In the genomic region with DNA sequence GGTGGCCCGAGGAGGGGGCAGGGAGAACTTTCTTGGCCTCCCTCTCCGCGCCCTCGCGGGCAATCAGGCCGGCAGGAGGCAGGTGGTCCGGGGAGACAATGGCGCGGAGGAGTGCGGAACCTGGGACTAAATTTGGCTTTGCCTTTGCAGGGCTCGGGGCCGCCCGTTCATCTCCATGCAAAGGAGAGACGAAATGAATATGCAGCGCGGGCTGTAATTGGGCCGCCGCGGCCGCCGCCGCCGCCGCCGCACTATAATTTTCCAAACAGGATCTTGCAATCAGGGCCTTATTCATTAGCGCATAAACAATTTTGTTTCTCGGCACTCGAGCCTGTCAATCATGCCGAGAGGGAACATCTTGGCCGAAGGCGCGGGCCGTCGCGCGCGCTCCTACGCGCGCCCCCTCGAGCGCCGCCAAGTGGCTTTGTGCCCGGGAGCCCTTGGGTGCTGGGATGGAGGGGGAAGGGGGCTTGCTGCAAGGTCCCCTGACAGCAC, we compare ENCODE assay signal across 8 mouse cellular contexts. TPM values are rescaled to one million over a fixed set of nuclear protein-coding genes. Genes with fewer than 3 reads are reported as not detected.
A peak's percentile ranks its signal among the peaks of the same experiment; 100 is the strongest.
DNase-seq lines count a peak whose midpoint lies in the region; ATAC-seq lines count a peak whose summit lies in the region.

No protein-coding gene starts in this region.

- H3K27me3 ChIP-seq in embryonic facial prominence, embryonic 13.5 days: peaks cover 21% of the 10 kb centered on the region
- H3K27me3 ChIP-seq in intestine, embryonic 15.5 days (replicated peaks): peaks cover 22% of the 10 kb centered on the region
- peaks cover 46% of the 10 kb centered on the region for H3K27me3 ChIP-seq in liver, embryonic 13.5 days
- peaks cover 32% of the 10 kb centered on the region for H3K27me3 ChIP-seq in neural tube, embryonic 15.5 days (replicated peaks)

- peak overlapping the region; percentile 81 for H3K4me2 ChIP-seq in embryonic facial prominence, embryonic 13.5 days
- H3K4me2 ChIP-seq in intestine, embryonic 15.5 days (replicated peaks): peak overlapping the region; percentile 91
- H3K4me2 ChIP-seq in liver, embryonic 13.5 days: peak overlapping the region; percentile 61
- peak overlapping the region; percentile 85 for H3K4me2 ChIP-seq in neural tube, embryonic 15.5 days

- H3K36me3 ChIP-seq in embryonic facial prominence, embryonic 13.5 days: no peaks in the 10 kb centered on the region
- no peaks in the 10 kb centered on the region for H3K36me3 ChIP-seq in intestine, embryonic 15.5 days
- H3K36me3 ChIP-seq in liver, embryonic 13.5 days: no peaks in the 10 kb centered on the region
- H3K36me3 ChIP-seq in neural tube, embryonic 15.5 days: no peaks in the 10 kb centered on the region

- H3K9ac ChIP-seq in embryonic facial prominence, embryonic 13.5 days: peak overlapping the region; percentile 60
- H3K9ac ChIP-seq in intestine, embryonic 15.5 days: peak overlapping the region; percentile 48
- H3K9ac ChIP-seq in liver, embryonic 13.5 days: peak overlapping the region; percentile 13; the same call in 1 of the 2 replicates
- peak overlapping the region; percentile 54 for H3K9ac ChIP-seq in neural tube, embryonic 15.5 days (replicated peaks)

- WGBS in embryonic facial prominence, embryonic 13.5 days: 0% methylated on average over 44 of the region's 44 CpGs
- WGBS in intestine, embryonic 15.5 days: under 1% methylated on average over 44 of the region's 44 CpGs
- WGBS in liver, embryonic 13.5 days (ENCODE audit: insufficient replicate concordance): under 1% methylated on average over 44 of the region's 44 CpGs
- under 1% methylated on average over 44 of the region's 44 CpGs for WGBS in neural tube, embryonic 15.5 days

- DNase-seq in layer of hippocampus, adult 11-12 months (ENCODE audit: low spot score): peak; percentile 28
- no peak for DNase-seq in layer of hippocampus, adult 9-10 months (ENCODE audit: low spot score)
- no peak for DNase-seq in liver, embryonic 13.5 days
- DNase-seq in urinary bladder, postnatal 36 days (ENCODE audit: low spot score in 2 of 2): no peak

- ATAC-seq in embryonic facial prominence, embryonic 13.5 days (ENCODE audit: insufficient number of reproducible peaks, insufficient read depth, low FRiP score, low TSS enrichment, low read depth): no peak
- peak; percentile 37 for ATAC-seq in intestine, embryonic 15.5 days
- no peak for ATAC-seq in liver, embryonic 13.5 days (ENCODE audit: low read depth)
- ATAC-seq in neural tube, embryonic 15.5 days (ENCODE audit: low FRiP score): peak; percentile 39; the same call in 1 of the 2 replicates
- no peak for ATAC-seq in erythroblast, adult 5-6 weeks (replicated peaks; ENCODE audit: low FRiP score, poor library complexity, severe bottlenecking)

- H3K4me1 ChIP-seq in embryonic facial prominence, embryonic 13.5 days: peaks cover 15% of the 10 kb centered on the region
- peaks cover 7% of the 10 kb centered on the region for H3K4me1 ChIP-seq in intestine, embryonic 15.5 days (replicated peaks)
- peaks cover 17% of the 10 kb centered on the region for H3K4me1 ChIP-seq in liver, embryonic 13.5 days (replicated peaks)
- H3K4me1 ChIP-seq in neural tube, embryonic 15.5 days: peaks cover 10% of the 10 kb centered on the region

- H3K4me3 ChIP-seq in embryonic facial prominence, embryonic 13.5 days: peak overlapping the region; percentile 49
- H3K4me3 ChIP-seq in intestine, embryonic 15.5 days (replicated peaks): peak overlapping the region; percentile 42
- H3K4me3 ChIP-seq in liver, embryonic 13.5 days (replicated peaks): peak overlapping the region; percentile 39
- H3K4me3 ChIP-seq in neural tube, embryonic 15.5 days (replicated peaks): peak overlapping the region; percentile 48

- H3K27ac ChIP-seq in embryonic facial prominence, embryonic 13.5 days: no peak overlapping the region
- H3K27ac ChIP-seq in intestine, embryonic 15.5 days: no peak overlapping the region
- no peak overlapping the region for H3K27ac ChIP-seq in liver, embryonic 13.5 days
- H3K27ac ChIP-seq in neural tube, embryonic 15.5 days (replicated peaks): no peak overlapping the region

- no peaks in the 10 kb centered on the region for H3K9me3 ChIP-seq in embryonic facial prominence, embryonic 13.5 days
- no peaks in the 10 kb centered on the region for H3K9me3 ChIP-seq in intestine, embryonic 15.5 days
- H3K9me3 ChIP-seq in liver, embryonic 13.5 days (replicated peaks): no peaks in the 10 kb centered on the region
- no peaks in the 10 kb centered on the region for H3K9me3 ChIP-seq in neural tube, embryonic 15.5 days (replicated peaks)

RNA-seq across cellular contexts. Expression of a gene that starts 31.7 kb away (rescaled TPM):
- polyA plus RNA-seq in embryonic facial prominence, embryonic 13.5 days (2015; fragmentation: Nextera tagmentation; extraction: Ambion mirVana): 2.0 and 2.1 TPM in 2 replicates
- polyA plus RNA-seq in intestine, embryonic 15.5 days (2015; fragmentation: Nextera tagmentation; extraction: Ambion mirVana): 0.67 and 0.73 TPM in 2 replicates
- 0.91 and 0.93 TPM in 2 replicates for polyA plus RNA-seq in liver, embryonic 13.5 days (2015; fragmentation: Nextera tagmentation; extraction: Ambion mirVana)
- 4.5 and 5.7 TPM in 2 replicates for polyA plus RNA-seq in neural tube, embryonic 15.5 days (2015; fragmentation: Nextera tagmentation; extraction: Ambion mirVana)
- total RNA-seq in erythroblast, adult 5-6 weeks (2015; ENCODE audit: low replicate concordance): not detected in 2 replicates
- not detected in 2 replicates for total RNA-seq in erythroblast, adult 5-6 weeks (2017; ENCODE audit: low replicate concordance)

RNA-seq across cellular contexts. Expression of a gene that starts 37.8 kb away (rescaled TPM):
- polyA plus RNA-seq in embryonic facial prominence, embryonic 13.5 days (2015; fragmentation: Nextera tagmentation; extraction: Ambion mirVana): 207 and 220 TPM in 2 replicates
- polyA plus RNA-seq in intestine, embryonic 15.5 days (2015; fragmentation: Nextera tagmentation; extraction: Ambion mirVana): 288 and 322 TPM in 2 replicates
- 152 and 156 TPM in 2 replicates for polyA plus RNA-seq in liver, embryonic 13.5 days (2015; fragmentation: Nextera tagmentation; extraction: Ambion mirVana)
- polyA plus RNA-seq in neural tube, embryonic 15.5 days (2015; fragmentation: Nextera tagmentation; extraction: Ambion mirVana): 337 and 374 TPM in 2 replicates
- total RNA-seq in erythroblast, adult 5-6 weeks (2015; ENCODE audit: low replicate concordance): 16.9 and 28.4 TPM in 2 replicates
- total RNA-seq in erythroblast, adult 5-6 weeks (2017; ENCODE audit: low replicate concordance): 6.5 and 9.3 TPM in 2 replicates

RNA-seq across cellular contexts. Expression of a gene that starts 37.9 kb away (rescaled TPM):
- 0.78 TPM in 1 of 2 replicates, not detected in the other for polyA plus RNA-seq in embryonic facial prominence, embryonic 13.5 days (2015; fragmentation: Nextera tagmentation; extraction: Ambion mirVana)
- polyA plus RNA-seq in intestine, embryonic 15.5 days (2015; fragmentation: Nextera tagmentation; extraction: Ambion mirVana): 0.21 TPM in 1 of 2 replicates, not detected in the other
- polyA plus RNA-seq in liver, embryonic 13.5 days (2015; fragmentation: Nextera tagmentation; extraction: Ambion mirVana): not detected in 2 replicates
- polyA plus RNA-seq in neural tube, embryonic 15.5 days (2015; fragmentation: Nextera tagmentation; extraction: Ambion mirVana): 1.3 and 1.4 TPM in 2 replicates
- total RNA-seq in erythroblast, adult 5-6 weeks (2015; ENCODE audit: low replicate concordance): not detected in 2 replicates
- total RNA-seq in erythroblast, adult 5-6 weeks (2017; ENCODE audit: low replicate concordance): not detected in 2 replicates

Comparison
In these comparisons a context has a peak if more than half of its experiments do, and no peak if none do; other contexts are left out.
1. ATAC-seq: peak in intestine, embryonic 15.5 days (single experiment) and neural tube, embryonic 15.5 days (single experiment); none in embryonic facial prominence, embryonic 13.5 days (single experiment), liver, embryonic 13.5 days (single experiment) and erythroblast, adult 5-6 weeks (single experiment).
2. Peak in every context shown above with its lines, with median percentiles within 50 percentile points of each other: H3K4me2 ChIP-seq, H3K4me3 ChIP-seq and H3K9ac ChIP-seq.